Mouse (Mus musculus) lung, postnatal 0 days (tissue): ENCODE measurements around the gene Vps37b. TPM values are rescaled to one million over a fixed set of nuclear protein-coding genes. Genes with fewer than 3 reads are reported as not detected.

ENCODE experiments used
- ATAC-seq: fragments of 200-750 bp; cut with Nextera tagmentation; 2 replicates; pipeline ENCODE4 v1.8.0; 2017; ENCODE audit warnings: moderate library complexity
- DNase-seq: peaks from one replicate; pipeline ENCODE4 v3.0.0-alpha.2; 2016; ENCODE audit warnings: low spot score
- H3K27ac ChIP-seq: fragments of 300-500 bp; sonication (generic); 2 replicates; pipeline ENCODE4 v1.5.1; 2014; ENCODE audit warnings: antibody characterized with exemption, mild to moderate bottlenecking, low read length, mixed read lengths
- H3K27me3 ChIP-seq: fragments of 300-500 bp; sonication (generic); replicated peaks from 2 replicates; pipeline ENCODE4 v1.6.1; 2014; ENCODE audit warnings: low read length, mixed read lengths; ENCODE audit not compliant: insufficient read depth
- H3K36me3 ChIP-seq: fragments of 300-500 bp; sonication (generic); 2 replicates; pipeline ENCODE4 v1.6.1; 2014; ENCODE audit warnings: low read length, mixed read lengths; ENCODE audit not compliant: insufficient read depth
- H3K4me1 ChIP-seq: fragments of 300-500 bp; sonication (generic); 2 replicates; pipeline ENCODE4 v1.6.1; 2014; ENCODE audit warnings: antibody characterized with exemption, low read depth, low read length, mixed read lengths; ENCODE audit not compliant: insufficient read depth
- H3K4me2 ChIP-seq: fragments of 300-500 bp; sonication (generic); replicated peaks from 2 replicates; pipeline ENCODE4 v1.6.1; 2014; ENCODE audit warnings: low read depth, mild to moderate bottlenecking, low read length, moderate library complexity, mixed read lengths
- H3K4me3 ChIP-seq: fragments of 300-500 bp; sonication (generic); 2 replicates; pipeline ENCODE4 v1.5.1; 2014; ENCODE audit warnings: low read depth, low read length
- H3K9ac ChIP-seq: fragments of 300-500 bp; sonication (generic); replicated peaks from 2 replicates; pipeline ENCODE4 v1.6.1; 2014; ENCODE audit warnings: low read depth, mild to moderate bottlenecking
- H3K9me3 ChIP-seq: fragments of 300-500 bp; sonication (generic); 2 replicates; pipeline ENCODE4 v1.6.1; 2016; ENCODE audit warnings: low read length, mixed read lengths
- CTCF ChIP-seq: IDR thresholded peaks from 2 replicates; pipeline ENCODE4 v1.5.1; 2016; ENCODE audit warnings: antibody characterized with exemption, mild to moderate bottlenecking
- EP300 ChIP-seq: IDR thresholded peaks from 2 replicates; pipeline ENCODE4 v1.6.1; 2016; ENCODE audit warnings: antibody characterized with exemption, mild to moderate bottlenecking, control low read depth
- WGBS: fragments of 180-500 bp; shearing (Covaris S2); extraction: QIAGEN DNeasy Blood & Tissue Kit; methylation state at CpG from one replicate; pipeline ENCODE4 v1.1.7; 2014; 5-methylcytosine and 5-hydroxymethylcytosine counted together
- polyA plus RNA-seq: library from polyadenylated mRNA; unstranded; fragments of >200 nt; fragmentation: Nextera tagmentation; extraction: Ambion mirVana; gene quantifications from 2 replicates; pipeline ENCODE4 v1.2.1, GENCODE M21; 2015

Gene Vps37b
- polyA plus RNA-seq, 1 experiment from 2014 or later, result 28.5 TPM

DNA sequence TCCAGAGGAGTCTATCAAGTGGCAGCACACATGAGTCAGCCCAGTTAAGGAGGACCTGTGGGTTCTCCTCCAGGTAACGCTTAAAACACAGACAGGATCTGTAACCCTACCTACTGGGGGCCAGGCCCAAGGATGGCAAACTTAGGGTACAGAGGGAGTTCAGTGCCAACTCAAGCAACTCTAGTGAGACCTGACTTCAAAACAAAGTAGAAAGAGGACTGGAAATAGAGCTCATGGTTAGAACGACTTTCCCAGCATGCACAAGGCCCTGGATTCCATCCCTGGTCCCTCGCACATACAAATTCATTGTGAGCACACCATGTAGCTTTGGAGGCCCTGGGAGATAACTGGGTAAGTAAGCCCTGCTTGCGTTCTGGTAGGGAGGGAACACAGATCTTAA is 61.5 kb downstream of the Vps37b start:
- Histone ChIP-seq H3K4me2 (no peak overlapping the region), H3K36me3 (no peaks in the 10 kb centered on the region), H3K27me3 (no peaks in the 10 kb centered on the region), H3K9me3 (no peaks in the 10 kb centered on the region), H3K4me3 (no peak overlapping the region), H3K27ac (no peak overlapping the region), H3K4me1 (peaks cover 6% of the 10 kb centered on the region; the same call in 1 of the 2 replicates), H3K9ac (no peak overlapping the region)
- DNase-seq, result no peak
- no peak for ATAC-seq
- TF ChIP-seq EP300 (no peak), CTCF (no peak)
- 83% methylated on average over 4 of the region's 4 CpGs for WGBS

DNA sequence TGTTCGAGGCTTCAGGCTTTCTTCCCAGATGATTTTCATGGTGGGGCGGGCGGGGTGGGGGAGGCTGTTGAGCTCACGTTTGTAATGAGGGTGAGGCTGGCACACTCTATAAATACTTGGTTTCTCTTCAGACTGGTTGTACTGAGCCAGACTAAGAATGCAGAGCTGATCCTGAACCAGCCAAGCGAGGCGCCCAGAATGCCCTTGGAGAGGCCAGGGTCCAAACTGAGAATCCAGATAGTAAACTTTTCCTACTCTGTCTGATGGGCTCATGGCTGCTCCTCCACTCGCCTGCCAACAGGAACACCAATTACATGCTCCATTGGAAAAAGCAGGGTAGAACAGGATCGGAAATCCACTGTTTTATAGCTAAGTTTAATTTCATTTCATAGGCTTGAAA is 62.9 kb downstream of the Vps37b start:
- H3K27ac ChIP-seq, result no peak overlapping the region
- H3K9ac ChIP-seq, result no peak overlapping the region
- H3K4me1 ChIP-seq, result no peaks in the 10 kb centered on the region
- no peak overlapping the region for H3K4me2 ChIP-seq
- H3K4me3 ChIP-seq, result no peak overlapping the region
- ATAC-seq (no peak), DNase-seq (no peak)
- TF ChIP-seq CTCF, result no peak
- no peak for TF ChIP-seq EP300
- whole genome bisulfite sequencing, result 68% methylated on average over 8 of the region's 8 CpGs
- no peaks in the 10 kb centered on the region for H3K9me3 ChIP-seq
- no peaks in the 10 kb centered on the region for H3K36me3 ChIP-seq
- H3K27me3 ChIP-seq, result no peaks in the 10 kb centered on the region

DNA sequence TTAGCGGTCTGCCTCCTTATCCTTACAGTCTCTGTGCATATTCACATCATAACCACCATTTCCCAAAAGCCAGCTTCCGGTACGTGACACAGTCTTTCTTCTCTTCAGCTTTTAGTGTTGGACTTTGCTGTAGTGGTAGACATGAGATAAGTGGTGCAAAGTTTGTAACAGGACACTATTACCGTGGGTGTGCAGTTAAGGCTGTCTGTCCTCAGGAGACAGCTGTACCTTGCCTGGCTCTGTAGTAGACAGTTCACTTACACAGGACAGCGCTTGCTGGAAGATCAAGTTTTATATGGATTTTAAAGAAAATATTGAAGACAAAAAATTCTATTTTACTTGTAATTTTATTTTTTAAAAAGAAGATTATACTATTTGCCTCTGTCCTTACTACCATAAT is 63.6 kb downstream of the Vps37b start:
- Histone ChIP-seq H3K4me2 (no peak overlapping the region), H3K27ac (no peak overlapping the region), H3K36me3 (no peaks in the 10 kb centered on the region), H3K4me3 (no peak overlapping the region), H3K9me3 (no peaks in the 10 kb centered on the region), H3K4me1 (no peaks in the 10 kb centered on the region), H3K27me3 (no peaks in the 10 kb centered on the region), H3K9ac (no peak overlapping the region)
- ATAC-seq (no peak), DNase-seq (no peak)
- 56% methylated on average over 5 of the region's 5 CpGs for WGBS
- no peak for TF ChIP-seq CTCF
- TF ChIP-seq EP300, result no peak

DNA sequence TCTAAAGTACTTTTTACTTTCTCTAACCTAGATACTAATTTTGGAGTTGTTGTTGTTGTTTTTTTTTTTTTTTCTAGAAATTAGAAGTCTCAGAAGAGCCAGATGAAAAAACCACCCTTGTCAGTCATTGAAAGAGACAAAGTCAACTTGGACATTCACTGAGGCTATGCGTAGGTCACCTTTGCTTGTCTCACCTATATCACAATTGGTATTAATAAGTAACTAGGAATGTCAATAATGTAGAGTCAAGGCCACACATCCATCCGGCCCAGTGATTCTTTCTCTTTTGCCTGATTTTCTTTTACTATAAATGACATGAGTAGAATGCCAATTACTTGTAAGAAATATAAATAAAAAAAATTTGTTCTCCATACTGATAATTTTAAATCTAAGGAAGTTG is 65.3 kb downstream of the Vps37b start:
- 73% methylated on average over 2 of the region's 2 CpGs for WGBS
- H3K36me3 ChIP-seq, result no peaks in the 10 kb centered on the region
- H3K4me2 ChIP-seq, result no peak overlapping the region
- ATAC-seq, result no peak
- H3K9me3 ChIP-seq, result no peaks in the 10 kb centered on the region
- no peak for TF ChIP-seq CTCF
- no peak for TF ChIP-seq EP300
- DNase-seq, result no peak
- no peak overlapping the region for H3K27ac ChIP-seq
- H3K4me1 ChIP-seq, result no peaks in the 10 kb centered on the region
- H3K9ac ChIP-seq, result no peak overlapping the region
- no peaks in the 10 kb centered on the region for H3K27me3 ChIP-seq
- H3K4me3 ChIP-seq, result no peak overlapping the region

DNA sequence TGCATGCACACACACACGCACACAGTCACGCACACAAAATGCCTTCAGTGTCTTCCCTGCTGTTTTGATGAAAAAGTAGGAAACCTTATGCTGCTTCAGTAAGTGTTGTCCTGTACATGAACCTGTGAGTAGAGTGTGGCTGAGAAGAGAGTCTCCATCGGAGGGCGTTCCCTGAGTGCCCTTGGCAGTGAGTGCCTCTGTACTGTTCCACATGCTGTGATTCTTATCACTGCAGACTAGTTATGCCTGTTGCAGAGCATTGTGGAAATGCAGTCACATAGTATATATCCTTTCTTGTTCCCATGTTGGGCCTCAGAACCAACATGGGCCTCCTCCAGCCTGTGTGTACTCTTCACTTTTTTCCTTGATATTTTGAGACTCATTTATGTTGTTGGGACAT is 67.9 kb downstream of the Vps37b start:
- Histone ChIP-seq H3K27me3 (no peaks in the 10 kb centered on the region), H3K9ac (no peak overlapping the region), H3K27ac (no peak overlapping the region), H3K36me3 (no peaks in the 10 kb centered on the region), H3K4me3 (no peak overlapping the region), H3K9me3 (no peaks in the 10 kb centered on the region), H3K4me2 (no peak overlapping the region), H3K4me1 (no peaks in the 10 kb centered on the region)
- DNase-seq, result no peak
- TF ChIP-seq EP300 (no peak), CTCF (no peak)
- WGBS, result 80% methylated on average over 4 of the region's 4 CpGs
- ATAC-seq, result peak; percentile 64

DNA sequence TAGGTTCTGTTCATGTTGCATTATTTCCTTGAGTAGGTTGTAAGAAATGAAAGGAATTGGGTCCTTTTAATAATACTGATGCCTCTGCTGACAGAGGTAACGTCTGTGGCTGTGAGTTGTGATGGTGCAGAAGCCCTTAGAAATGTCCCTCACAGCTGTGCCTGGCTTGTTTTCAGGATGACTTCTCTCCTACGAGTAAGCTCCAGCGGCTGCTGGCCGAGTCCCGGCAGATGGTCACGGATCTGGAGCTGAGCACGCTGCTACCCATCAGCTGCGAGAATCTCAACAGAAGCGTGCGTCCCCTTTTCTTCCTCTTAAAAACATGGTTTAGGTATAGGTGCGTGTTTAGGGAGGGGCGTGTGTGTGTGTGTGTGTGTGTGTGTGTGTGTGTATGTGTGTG is 71.0 kb downstream of the Vps37b start:
- WGBS, result 87% methylated on average over 12 of the region's 12 CpGs

DNA sequence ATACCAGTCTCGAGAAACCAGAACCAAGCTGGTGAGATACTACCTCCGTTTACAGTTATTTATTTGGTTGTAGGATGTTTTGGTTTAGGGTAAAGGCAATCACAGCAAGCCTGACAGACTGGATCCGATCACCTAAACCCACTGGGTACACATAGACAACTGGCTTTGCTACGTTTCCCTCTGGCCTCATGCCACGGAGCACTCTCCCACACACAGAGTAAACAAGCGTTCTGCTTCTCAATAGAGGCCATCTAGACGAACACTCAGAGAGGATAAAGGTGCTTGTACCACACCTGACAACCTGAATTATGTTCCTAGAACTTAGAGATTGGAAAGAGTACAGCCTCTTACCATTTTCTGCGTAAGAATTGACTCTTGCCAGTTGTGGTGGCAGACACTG is 71.9 kb downstream of the Vps37b start:
- Histone ChIP-seq H3K4me3 (no peak overlapping the region), H3K4me1 (no peaks in the 10 kb centered on the region), H3K27me3 (no peaks in the 10 kb centered on the region), H3K9me3 (no peaks in the 10 kb centered on the region), H3K27ac (no peak overlapping the region), H3K36me3 (no peaks in the 10 kb centered on the region), H3K4me2 (no peak overlapping the region), H3K9ac (no peak overlapping the region)
- no peak for TF ChIP-seq EP300
- TF ChIP-seq CTCF, result no peak
- DNase-seq, result no peak
- ATAC-seq, result peak; percentile 41; the same call in 1 of the 2 replicates
- WGBS, result 49% methylated on average over 8 of the region's 8 CpGs

More for the DNA sequence above, 71.0 kb downstream of the Vps37b start:
- TF ChIP-seq EP300, result no peak
- no peak for DNase-seq
- no peak overlapping the region for H3K4me2 ChIP-seq
- no peak for ATAC-seq
- H3K9ac ChIP-seq, result no peak overlapping the region
- H3K4me1 ChIP-seq, result no peaks in the 10 kb centered on the region
- H3K27ac ChIP-seq, result no peak overlapping the region
- no peaks in the 10 kb centered on the region for H3K9me3 ChIP-seq
- H3K4me3 ChIP-seq, result no peak overlapping the region
- no peaks in the 10 kb centered on the region for H3K27me3 ChIP-seq
- H3K36me3 ChIP-seq, result no peaks in the 10 kb centered on the region
